Mouse (Mus musculus) lung, adult 2 months (tissue): ENCODE data around the gene Dnase1l2.

Source experiments
- CTCF ChIP-seq: fragments of 200-500 bp; IDR thresholded peaks from 2 replicates; pipeline ENCODE4 v1.5.1; 2011; ENCODE audit warnings: mild to moderate bottlenecking, low read length, control low read depth; ENCODE audit not compliant: insufficient read depth
- POLR2A ChIP-seq: fragments of 200-500 bp; IDR thresholded peaks from 2 replicates; pipeline ENCODE4 v1.6.1; 2011; ENCODE audit warnings: low read depth, mild to moderate bottlenecking, control low read depth, low read length, borderline replicate concordance; ENCODE audit errors: extremely low read depth

- TF ChIP-seq CTCF: no peak
- no peak for TF ChIP-seq POLR2A
Observed at GRCm38 (mm10) chr17:24427170-24427557, 15.7 kb downstream of the Dnase1l2 start.
